Mouse (Mus musculus): ENCODE results near the gene H6pd. TPM values are rescaled to one million over a fixed set of nuclear protein-coding genes. Genes with fewer than 3 reads are reported as not detected.

Gene H6pd
- polyA plus RNA-seq, 1 experiment from 2014 or later: 8.8 TPM

GRCm38 (mm10) chr4:150013805-150014204 is 5.0 kb upstream of the H6pd start:
- 68% methylated on average over 5 of the region's 5 CpGs for WGBS
- no peaks in the 10 kb centered on the region for H3K27me3 ChIP-seq (ENCODE audit: control insufficient read depth, insufficient read depth, low read length)
- no peak overlapping the region for H3K27ac ChIP-seq (ENCODE audit: low read length)
- H3K9ac ChIP-seq (replicated peaks; ENCODE audit: low read depth, low read length): no peak overlapping the region
- no peaks in the 10 kb centered on the region for H3K36me3 ChIP-seq (ENCODE audit: control insufficient read depth, insufficient read depth, low read length)
- peaks cover 5% of the 10 kb centered on the region; the same call in 1 of the 2 replicates for H3K4me1 ChIP-seq (ENCODE audit: control insufficient read depth, insufficient read depth, low read length)
- no peaks in the 10 kb centered on the region for H3K9me3 ChIP-seq (ENCODE audit: control insufficient read depth, low read depth, low read length)
- H3K4me2 ChIP-seq (replicated peaks; ENCODE audit: low read depth, low read length): no peak overlapping the region
- ATAC-seq (ENCODE audit: insufficient number of reproducible peaks, insufficient read depth, low FRiP score, low read depth): no peak
- H3K4me3 ChIP-seq (ENCODE audit: low read depth, low read length): no peak overlapping the region

- H3K4me1 ChIP-seq (ENCODE audit: control insufficient read depth, insufficient read depth, low read length): peaks cover 5% of the 10 kb centered on the region; the same call in 1 of the 2 replicates
- no peak overlapping the region for H3K27ac ChIP-seq (ENCODE audit: low read length)
- no peaks in the 10 kb centered on the region for H3K36me3 ChIP-seq (ENCODE audit: control insufficient read depth, insufficient read depth, low read length)
- no peak overlapping the region for H3K4me2 ChIP-seq (replicated peaks; ENCODE audit: low read depth, low read length)
- no peak overlapping the region for H3K4me3 ChIP-seq (ENCODE audit: low read depth, low read length)
- 87% methylated on average over 8 of the region's 8 CpGs for WGBS
- no peak overlapping the region for H3K9ac ChIP-seq (replicated peaks; ENCODE audit: low read depth, low read length)
- no peaks in the 10 kb centered on the region for H3K9me3 ChIP-seq (ENCODE audit: control insufficient read depth, low read depth, low read length)
- no peaks in the 10 kb centered on the region for H3K27me3 ChIP-seq (ENCODE audit: control insufficient read depth, insufficient read depth, low read length)
- ATAC-seq (ENCODE audit: insufficient number of reproducible peaks, insufficient read depth, low FRiP score, low read depth): no peak
Measured at GRCm38 (mm10) chr4:150013186-150013690, 4.4 kb upstream of the H6pd start.

GRCm38 (mm10) chr4:150012322-150012723 is 3.5 kb upstream of the H6pd start:
- Histone ChIP-seq H3K4me2 (replicated peaks; ENCODE audit: low read depth, low read length) (no peak overlapping the region), H3K4me3 (ENCODE audit: low read depth, low read length) (no peak overlapping the region), H3K36me3 (ENCODE audit: control insufficient read depth, insufficient read depth, low read length) (no peaks in the 10 kb centered on the region), H3K4me1 (ENCODE audit: control insufficient read depth, insufficient read depth, low read length) (peaks cover 12% of the 10 kb centered on the region; the same call in 1 of the 2 replicates), H3K9me3 (ENCODE audit: control insufficient read depth, low read depth, low read length) (no peaks in the 10 kb centered on the region), H3K9ac (replicated peaks; ENCODE audit: low read depth, low read length) (no peak overlapping the region), H3K27ac (ENCODE audit: low read length) (0 out of 2 replicates have a peak overlapping the region, but pooled peaks have one; percentile 18), H3K27me3 (ENCODE audit: control insufficient read depth, insufficient read depth, low read length) (no peaks in the 10 kb centered on the region)
- no peak for ATAC-seq (ENCODE audit: insufficient number of reproducible peaks, insufficient read depth, low FRiP score, low read depth)
- 51% methylated on average over 4 of the region's 4 CpGs for WGBS

- peaks cover 13% of the 10 kb centered on the region; the same call in 1 of the 2 replicates for H3K4me1 ChIP-seq (ENCODE audit: control insufficient read depth, insufficient read depth, low read length)
- 0 out of 2 replicates have a peak overlapping the region, but pooled peaks have one; percentile 18 for H3K27ac ChIP-seq (ENCODE audit: low read length)
- ATAC-seq (ENCODE audit: insufficient number of reproducible peaks, insufficient read depth, low FRiP score, low read depth): no peak
- H3K9ac ChIP-seq (replicated peaks; ENCODE audit: low read depth, low read length): no peak overlapping the region
- no peak overlapping the region for H3K4me3 ChIP-seq (ENCODE audit: low read depth, low read length)
- H3K4me2 ChIP-seq (replicated peaks; ENCODE audit: low read depth, low read length): no peak overlapping the region
- 31% methylated on average over 10 of the region's 10 CpGs for WGBS
- H3K9me3 ChIP-seq (ENCODE audit: control insufficient read depth, low read depth, low read length): no peaks in the 10 kb centered on the region
- no peaks in the 10 kb centered on the region for H3K36me3 ChIP-seq (ENCODE audit: control insufficient read depth, insufficient read depth, low read length)
- H3K27me3 ChIP-seq (ENCODE audit: control insufficient read depth, insufficient read depth, low read length): no peaks in the 10 kb centered on the region
Measured at GRCm38 (mm10) chr4:150011564-150012321, 2.9 kb upstream of the H6pd start.

GRCm38 (mm10) chr4:150010054-150010730 is 1.4 kb upstream of the H6pd start:
- H3K9ac ChIP-seq (replicated peaks; ENCODE audit: low read depth, low read length): no peak overlapping the region
- ATAC-seq (ENCODE audit: insufficient number of reproducible peaks, insufficient read depth, low FRiP score, low read depth): no peak
- WGBS: 85% methylated on average over 6 of the region's 6 CpGs
- no peaks in the 10 kb centered on the region for H3K27me3 ChIP-seq (ENCODE audit: control insufficient read depth, insufficient read depth, low read length)
- H3K27ac ChIP-seq (ENCODE audit: low read length): no peak overlapping the region
- no peaks in the 10 kb centered on the region for H3K9me3 ChIP-seq (ENCODE audit: control insufficient read depth, low read depth, low read length)
- H3K4me1 ChIP-seq (ENCODE audit: control insufficient read depth, insufficient read depth, low read length): peaks cover 13% of the 10 kb centered on the region; the same call in 1 of the 2 replicates
- H3K4me3 ChIP-seq (ENCODE audit: low read depth, low read length): no peak overlapping the region
- H3K36me3 ChIP-seq (ENCODE audit: control insufficient read depth, insufficient read depth, low read length): no peaks in the 10 kb centered on the region
- no peak overlapping the region for H3K4me2 ChIP-seq (replicated peaks; ENCODE audit: low read depth, low read length)

- H3K9me3 ChIP-seq (ENCODE audit: control insufficient read depth, low read depth, low read length): no peaks in the 10 kb centered on the region
- peak overlapping the region; percentile 72; the same call in 1 of the 2 replicates for H3K4me2 ChIP-seq (replicated peaks; ENCODE audit: low read depth, low read length)
- WGBS: 78% methylated on average over 6 of the region's 6 CpGs
- H3K36me3 ChIP-seq (ENCODE audit: control insufficient read depth, insufficient read depth, low read length): no peaks in the 10 kb centered on the region
- H3K9ac ChIP-seq (replicated peaks; ENCODE audit: low read depth, low read length): no peak overlapping the region
- no peaks in the 10 kb centered on the region for H3K27me3 ChIP-seq (ENCODE audit: control insufficient read depth, insufficient read depth, low read length)
- no peak overlapping the region for H3K4me3 ChIP-seq (ENCODE audit: low read depth, low read length)
- no peak for ATAC-seq (ENCODE audit: insufficient number of reproducible peaks, insufficient read depth, low FRiP score, low read depth)
- H3K4me1 ChIP-seq (ENCODE audit: control insufficient read depth, insufficient read depth, low read length): peaks cover 13% of the 10 kb centered on the region; the same call in 1 of the 2 replicates
- H3K27ac ChIP-seq (ENCODE audit: low read length): peak overlapping the region; percentile 93; the same call in 1 of the 2 replicates
Measured at GRCm38 (mm10) chr4:150009587-150009930, 736 bp upstream of the H6pd start.

GRCm38 (mm10) chr4:150008325-150008852 is 434 bp downstream of the H6pd start:
- H3K4me1 ChIP-seq (ENCODE audit: control insufficient read depth, insufficient read depth, low read length): peaks cover 20% of the 10 kb centered on the region
- WGBS: under 1% methylated on average over 42 of the region's 42 CpGs
- H3K36me3 ChIP-seq (ENCODE audit: control insufficient read depth, insufficient read depth, low read length): no peaks in the 10 kb centered on the region
- peak overlapping the region; percentile 72 for H3K4me2 ChIP-seq (replicated peaks; ENCODE audit: low read depth, low read length)
- ATAC-seq (ENCODE audit: insufficient number of reproducible peaks, insufficient read depth, low FRiP score, low read depth): peak; percentile 84
- H3K27ac ChIP-seq (ENCODE audit: low read length): peak overlapping the region; percentile 93
- peak overlapping the region; percentile 66 for H3K4me3 ChIP-seq (ENCODE audit: low read depth, low read length)
- H3K9ac ChIP-seq (replicated peaks; ENCODE audit: low read depth, low read length): peak overlapping the region; percentile 74
- H3K27me3 ChIP-seq (ENCODE audit: control insufficient read depth, insufficient read depth, low read length): no peaks in the 10 kb centered on the region
- no peaks in the 10 kb centered on the region for H3K9me3 ChIP-seq (ENCODE audit: control insufficient read depth, low read depth, low read length)

- no peaks in the 10 kb centered on the region for H3K36me3 ChIP-seq (ENCODE audit: control insufficient read depth, insufficient read depth, low read length)
- H3K9me3 ChIP-seq (ENCODE audit: control insufficient read depth, low read depth, low read length): no peaks in the 10 kb centered on the region
- H3K27me3 ChIP-seq (ENCODE audit: control insufficient read depth, insufficient read depth, low read length): no peaks in the 10 kb centered on the region
- H3K4me3 ChIP-seq (ENCODE audit: low read depth, low read length): 0 out of 2 replicates have a peak overlapping the region, but pooled peaks have one; percentile 66
- H3K4me1 ChIP-seq (ENCODE audit: control insufficient read depth, insufficient read depth, low read length): peaks cover 27% of the 10 kb centered on the region
- peak overlapping the region; percentile 72 for H3K4me2 ChIP-seq (replicated peaks; ENCODE audit: low read depth, low read length)
- H3K27ac ChIP-seq (ENCODE audit: low read length): no peak overlapping the region
- no peak for ATAC-seq (ENCODE audit: insufficient number of reproducible peaks, insufficient read depth, low FRiP score, low read depth)
- no peak overlapping the region for H3K9ac ChIP-seq (replicated peaks; ENCODE audit: low read depth, low read length)
- WGBS: 75% methylated on average over 3 of the region's 3 CpGs
Measured at GRCm38 (mm10) chr4:150007444-150007843, 1.4 kb downstream of the H6pd start.
